ENCODE assay signal across 21 mouse cellular contexts in the genomic region with DNA sequence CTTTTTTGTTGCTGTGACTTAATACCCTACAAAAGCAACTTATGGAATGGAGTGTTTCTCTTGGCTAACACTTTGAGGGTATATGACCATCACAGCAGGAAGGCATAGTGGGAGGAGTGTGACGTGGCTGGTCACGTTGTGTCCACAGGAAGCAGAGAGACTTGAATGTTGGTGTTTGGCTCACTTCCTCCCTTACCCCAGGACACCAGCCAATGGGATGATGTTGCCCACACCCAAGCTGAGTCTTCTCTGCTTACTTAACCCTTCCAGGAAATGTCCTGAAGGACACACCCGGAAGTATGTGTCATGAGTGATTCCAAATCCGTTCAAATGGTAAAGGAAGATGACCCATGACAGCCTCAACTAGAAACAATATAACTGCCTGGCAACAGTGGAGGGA. TPM values are rescaled to one million over a fixed set of nuclear protein-coding genes. Genes with fewer than 3 reads are reported as not detected.
A peak's percentile ranks its signal among the peaks of the same experiment; 100 is the strongest.
DNase-seq lines count a peak whose midpoint lies in the region; ATAC-seq and TF ChIP-seq lines count a peak whose summit lies in the region.
"Had no signal": no experiment of that assay in that cellular context is flagged by ENCODE, and none has a peak within 500 bp of the region (broad histone marks: within the 10 kb centered on the region; RNA-seq: fewer than 3 reads in every experiment).

No protein-coding gene starts in this region.

- TF ChIP-seq EP300 in lung, postnatal 0 days (IDR thresholded peaks at IDR 0.05): no peak
- no peak for TF ChIP-seq EP300 in CH12.LX (IDR thresholded peaks at IDR 0.05; ENCODE audit: low read length)

- TF ChIP-seq RAD21 in CH12.LX (IDR thresholded peaks at IDR 0.05; ENCODE audit: low read depth, low read length): no peak

- H3K36me3 ChIP-seq in lung, postnatal 0 days (ENCODE audit: insufficient read depth, low read length): no peaks in the 10 kb centered on the region
- no peaks in the 10 kb centered on the region for H3K36me3 ChIP-seq in CH12.LX (replicated peaks in 1 of 2; ENCODE audit: control insufficient read depth in 1 of 2, insufficient read depth in 1 of 2, low read length in 1 of 2)
- no peaks in the 10 kb centered on the region for H3K36me3 ChIP-seq in hindbrain, embryonic 16.5 days (ENCODE audit: control insufficient read depth, insufficient read depth, low read length)
- H3K36me3 ChIP-seq: embryonic facial prominence, embryonic 13.5 days; heart, embryonic 12.5 days; hindbrain, embryonic 10.5 days; hindbrain, embryonic 15.5 days had no signal

- no peak overlapping the region for H3K4me2 ChIP-seq in lung, postnatal 0 days (replicated peaks; ENCODE audit: low read depth, low read length)
- H3K4me2 ChIP-seq in CH12.LX (ENCODE audit: insufficient read depth, low read depth, poor library complexity, severe bottlenecking): no peak overlapping the region
- H3K4me2 ChIP-seq in hindbrain, embryonic 16.5 days (ENCODE audit: low read length): no peak overlapping the region
- H3K4me2 ChIP-seq: embryonic facial prominence, embryonic 13.5 days; heart, embryonic 12.5 days; hindbrain, embryonic 15.5 days had no signal

- peak; percentile 58 for ATAC-seq in lung, postnatal 0 days
- ATAC-seq in granulocyte monocyte progenitor cell, adult 5-6 weeks (replicated peaks; ENCODE audit: poor library complexity, severe bottlenecking): peak; percentile 81
- no peak for ATAC-seq in hindbrain, embryonic 16.5 days
- ATAC-seq: CD4-positive, CD25-positive, alpha-beta regulatory T cell, adult 4 months; forebrain, embryonic 14.5 days; inflammation-experienced regulatory T-cells, adult 6 months had no signal

- DNase-seq in lung, postnatal 0 days (ENCODE audit: low spot score): peak; percentile 47
- DNase-seq in lung, postnatal 14 days: no peak
- no peak for DNase-seq in CH12.LX (ENCODE audit: extremely low read depth)
- DNase-seq in kidney, adult 9 months: no peak
- DNase-seq: adrenal gland, postnatal 14 days; B cell, adult 2 months; cerebellum, adult 11-12 months; cerebellum, adult 9-10 months; cerebellum, postnatal 25 days; gastrocnemius, postnatal 36 days; heart, adult 2 months had no signal

- H3K4me3 ChIP-seq in lung, postnatal 0 days (ENCODE audit: low read depth, low read length): no peak overlapping the region
- H3K4me3 ChIP-seq in CH12.LX (replicated peaks in 1 of 3; ENCODE audit: low read depth in 2 of 3, low read length in 2 of 3, poor library complexity in 1 of 3): no peak overlapping the region
- H3K4me3 ChIP-seq in hindbrain, embryonic 16.5 days (ENCODE audit: low read length): no peak overlapping the region
- H3K4me3 ChIP-seq: embryonic facial prominence, embryonic 13.5 days; heart, adult 2 months; heart, embryonic 12.5 days; hindbrain, embryonic 10.5 days; hindbrain, embryonic 15.5 days had no signal

- TF ChIP-seq POLR2A in CH12.LX (IDR thresholded peaks at IDR 0.05; ENCODE audit: low read depth, low read length): no peak

- no peak overlapping the region for H3K27ac ChIP-seq in lung, postnatal 0 days (ENCODE audit: low read length)
- no peak overlapping the region for H3K27ac ChIP-seq in CH12.LX (ENCODE audit: insufficient read depth, low read depth)
- no peak overlapping the region for H3K27ac ChIP-seq in hindbrain, embryonic 16.5 days (ENCODE audit: low read depth, low read length)
- H3K27ac ChIP-seq: embryonic facial prominence, embryonic 13.5 days; heart, adult 2 months; hindbrain, embryonic 10.5 days; hindbrain, embryonic 15.5 days had no signal

- in situ Hi-C loops in CH12.LX (cut with MboI; ENCODE audit: low pct_ligation_motif_present, low pct_unique_long_range_greater_than_20kb, low sequenced_read_pairs): loop anchor here (10.0 kb wide), 1 partner anchor 355 kb away; no protein-coding TSS in a partner anchor

- dilution Hi-C loops in CH12.LX (cut with MboI; ENCODE audit: extremely low pct_ligation_motif_present, extremely low pct_unique_long_range_greater_than_20kb, low sequenced_read_pairs): no loop called here

- H3K9ac ChIP-seq in lung, postnatal 0 days (replicated peaks; ENCODE audit: low read depth): no peak overlapping the region
- H3K9ac ChIP-seq in CH12.LX (ENCODE audit: insufficient read depth, low read depth): no peak overlapping the region
- no peak overlapping the region for H3K9ac ChIP-seq in hindbrain, embryonic 16.5 days (ENCODE audit: low read depth, low read length)
- H3K9ac ChIP-seq: embryonic facial prominence, embryonic 13.5 days; heart, embryonic 12.5 days; hindbrain, embryonic 15.5 days had no signal

- no peaks in the 10 kb centered on the region for H3K4me1 ChIP-seq in lung, postnatal 0 days (ENCODE audit: insufficient read depth, low read depth, low read length)
- no peaks in the 10 kb centered on the region for H3K4me1 ChIP-seq in CH12.LX (ENCODE audit: control insufficient read depth in 1 of 2, insufficient read depth in 2 of 2)
- H3K4me1 ChIP-seq in hindbrain, embryonic 16.5 days (ENCODE audit: control insufficient read depth, insufficient read depth, low read depth, low read length): no peaks in the 10 kb centered on the region
- H3K4me1 ChIP-seq: heart, embryonic 12.5 days; hindbrain, embryonic 15.5 days had no signal

- TF ChIP-seq CTCF in lung, postnatal 0 days (IDR thresholded peaks at IDR 0.05): no peak
- no peak for TF ChIP-seq CTCF in CH12.LX (conservative IDR thresholded peaks at IDR 0.05 in 1 of 2, IDR thresholded peaks at IDR 0.05 in 1 of 2; ENCODE audit: low read depth in 2 of 2, low read length in 2 of 2)

- WGBS in lung, postnatal 0 days: 44% methylated on average over 4 of the region's 4 CpGs
- WGBS in hindbrain, embryonic 16.5 days: 63% methylated on average over 4 of the region's 4 CpGs

- no peaks in the 10 kb centered on the region for H3K9me3 ChIP-seq in lung, postnatal 0 days (ENCODE audit: low read length)
- no peaks in the 10 kb centered on the region for H3K9me3 ChIP-seq in CH12.LX (replicated peaks; ENCODE audit: low read length)
- no peaks in the 10 kb centered on the region for H3K9me3 ChIP-seq in hindbrain, embryonic 16.5 days (ENCODE audit: control insufficient read depth, low read length)
- H3K9me3 ChIP-seq: embryonic facial prominence, embryonic 13.5 days; heart, embryonic 12.5 days; hindbrain, embryonic 10.5 days; hindbrain, embryonic 15.5 days had no signal

- H3K27me3 ChIP-seq in lung, postnatal 0 days (replicated peaks; ENCODE audit: insufficient read depth, low read length): no peaks in the 10 kb centered on the region
- peaks cover 1% of the 10 kb centered on the region for H3K27me3 ChIP-seq in CH12.LX (replicated peaks)
- no peaks in the 10 kb centered on the region for H3K27me3 ChIP-seq in hindbrain, embryonic 16.5 days (replicated peaks; ENCODE audit: control insufficient read depth, insufficient read depth, low read length)
- H3K27me3 ChIP-seq: embryonic facial prominence, embryonic 13.5 days; heart, embryonic 12.5 days; hindbrain, embryonic 15.5 days had no signal

- H3K79me2 ChIP-seq in CH12.LX (replicated peaks; ENCODE audit: control insufficient read depth, extremely low read depth, insufficient read depth, poor library complexity, severe bottlenecking): no peaks in the 10 kb centered on the region

TF ChIP-seq in CH12.LX, 34 proteins besides CTCF, POLR2A, EP300 and RAD21:
- TF ChIP-seq SMC3 (IDR thresholded peaks at IDR 0.05; ENCODE audit: low read depth, low read length) (no peak), ELF1 (IDR thresholded peaks at IDR 0.05; ENCODE audit: low read depth, low read length) (0 out of 2 replicates have a peak, but pooled peaks have one; percentile 14)
TF ChIP-seq in CH12.LX: peak in this region for 1.

RNA-seq across cellular contexts. Expression of a gene that starts 4.8 kb away (rescaled TPM):
- polyA plus RNA-seq in lung, postnatal 0 days (2015; fragmentation: Nextera tagmentation; extraction: Ambion mirVana): 1.5 and 2.6 TPM in 2 replicates
- total RNA-seq in CH12.LX (2012; rRNA removed) (not detected in 2 replicates), CH12.LX (2014; rRNA removed) (not detected in 2 replicates)
- polyA plus RNA-seq in CH12.LX (2012; ENCODE audit: insufficient read length, low read depth): not detected in 2 replicates
- total RNA-seq in granulocyte monocyte progenitor cell, adult 5-6 weeks (2014; fragmentation: Nextera tagmentation): not detected in 2 replicates
- total RNA-seq in granulocyte monocyte progenitor cell, adult 5-6 weeks (2017): not detected in 2 replicates
- polyA plus RNA-seq in hindbrain, embryonic 16.5 days (2015; fragmentation: Nextera tagmentation; extraction: Ambion mirVana): 1.9 and 2.6 TPM in 2 replicates
- total RNA-seq: MEL had no signal
- polyA plus RNA-seq: CD4-positive, CD25-positive, alpha-beta regulatory T cell, adult 4 months had no signal
